Mouse (Mus musculus) kidney, embryonic 16.5 days (tissue): ENCODE measurements at regions not wholly inside any gene's neighbourhood (a gene's known extent, or its start where the extent isn't known, plus 50 kb on each side); places are given as distances from the start of the nearest gene placed in this dataset.
"Not testable (repeated sequence)": the region's sequence is repeated elsewhere in the genome, so short reads cannot be mapped to it uniquely, and the experiment has no call there.

ENCODE experiments used
- ATAC-seq: fragments of 200-750 bp; cut with Nextera tagmentation; 2 replicates; pipeline ENCODE4 v1.8.0; 2017; ENCODE audit warnings: moderate TSS enrichment; ENCODE audit not compliant: low FRiP score, low TSS enrichment
- H3K27ac ChIP-seq: fragments of 300-500 bp; sonication (generic); 2 replicates; pipeline ENCODE4 v1.5.1; 2014; ENCODE audit warnings: low read length
- H3K27me3 ChIP-seq: fragments of 300-500 bp; sonication (generic); 2 replicates; pipeline ENCODE4 v1.6.1; 2014; ENCODE audit warnings: low read length, control low read depth, mixed read lengths; ENCODE audit not compliant: insufficient read depth
- H3K36me3 ChIP-seq: fragments of 300-500 bp; sonication (generic); 2 replicates; pipeline ENCODE4 v1.6.1; 2014; ENCODE audit warnings: low read length, control low read depth, mixed read lengths; ENCODE audit not compliant: insufficient read depth
- H3K4me1 ChIP-seq: fragments of 300-500 bp; sonication (generic); 2 replicates; pipeline ENCODE4 v1.6.1; 2014; ENCODE audit warnings: low read length, control low read depth, mixed read lengths; ENCODE audit not compliant: insufficient read depth
- H3K4me2 ChIP-seq: fragments of 300-500 bp; sonication (generic); replicated peaks from 2 replicates; pipeline ENCODE4 v1.6.1; 2014; ENCODE audit warnings: low read depth, low read length
- H3K4me3 ChIP-seq: fragments of 300-500 bp; sonication (generic); 2 replicates; pipeline ENCODE4 v1.5.1; 2014; ENCODE audit warnings: mild to moderate bottlenecking, low read length
- H3K9ac ChIP-seq: fragments of 300-500 bp; sonication (generic); replicated peaks from 2 replicates; pipeline ENCODE4 v1.6.1; 2014; ENCODE audit warnings: low read length
- H3K9me3 ChIP-seq: fragments of 300-500 bp; sonication (generic); 2 replicates; pipeline ENCODE4 v1.6.1; 2016; ENCODE audit warnings: low read length, control low read depth
- WGBS: fragments of 180-500 bp; shearing (Covaris S2); extraction: QIAGEN DNeasy Blood & Tissue Kit; methylation state at CpG from one replicate; pipeline ENCODE4 v1.1.7; 2014; 5-methylcytosine and 5-hydroxymethylcytosine counted together

GRCm38 (mm10) chr12:39648952-39649351 lies 388.9 kb downstream of the Arl4a start:
- Histone ChIP-seq H3K27me3 (no peaks in the 10 kb centered on the region), H3K36me3 (no peaks in the 10 kb centered on the region), H3K4me2 (no peak overlapping the region), H3K4me3 (no peak overlapping the region), H3K4me1 (no peaks in the 10 kb centered on the region), H3K27ac (no peak overlapping the region), H3K9ac (no peak overlapping the region), H3K9me3 (no peaks in the 10 kb centered on the region)
- ATAC-seq, result no peak

- Histone ChIP-seq H3K4me2 (no peak overlapping the region), H3K27me3 (no peaks in the 10 kb centered on the region), H3K9ac (no peak overlapping the region), H3K9me3 (no peaks in the 10 kb centered on the region), H3K36me3 (no peaks in the 10 kb centered on the region), H3K4me1 (no peaks in the 10 kb centered on the region), H3K4me3 (no peak overlapping the region), H3K27ac (no peak overlapping the region)
- ATAC-seq, result no peak
- WGBS, result 81% methylated on average over 3 of the region's 3 CpGs
These were observed 391.3 kb downstream of the Arl4a start for GRCm38 (mm10) chr12:39646556-39646955.

GRCm38 (mm10) chr12:39645581-39645980 lies 392.2 kb downstream of the Arl4a start:
- H3K36me3 ChIP-seq, result no peaks in the 10 kb centered on the region
- H3K27ac ChIP-seq, result no peak overlapping the region
- no peak overlapping the region for H3K4me3 ChIP-seq
- no peaks in the 10 kb centered on the region for H3K9me3 ChIP-seq
- no peaks in the 10 kb centered on the region for H3K27me3 ChIP-seq
- 72% methylated on average over 4 of the region's 4 CpGs for WGBS
- no peaks in the 10 kb centered on the region for H3K4me1 ChIP-seq
- no peak overlapping the region for H3K4me2 ChIP-seq
- ATAC-seq, result no peak
- H3K9ac ChIP-seq, result no peak overlapping the region

GRCm38 (mm10) chr12:39639246-39639645 lies 398.6 kb downstream of the Arl4a start:
- no peak overlapping the region for H3K4me3 ChIP-seq
- no peak overlapping the region for H3K9ac ChIP-seq
- H3K27ac ChIP-seq, result no peak overlapping the region
- WGBS, result 84% methylated on average over 6 of the region's 6 CpGs
- ATAC-seq, result no peak
- H3K36me3 ChIP-seq, result no peaks in the 10 kb centered on the region
- H3K4me1 ChIP-seq, result no peaks in the 10 kb centered on the region
- H3K27me3 ChIP-seq, result no peaks in the 10 kb centered on the region
- H3K9me3 ChIP-seq, result no peaks in the 10 kb centered on the region
- H3K4me2 ChIP-seq, result no peak overlapping the region

- no peak overlapping the region for H3K4me3 ChIP-seq
- no peaks in the 10 kb centered on the region for H3K36me3 ChIP-seq
- ATAC-seq, result no peak
- H3K27ac ChIP-seq, result no peak overlapping the region
- 49% methylated on average over 4 of the region's 4 CpGs for WGBS
- no peaks in the 10 kb centered on the region for H3K9me3 ChIP-seq
- no peak overlapping the region for H3K4me2 ChIP-seq
- H3K4me1 ChIP-seq, result no peaks in the 10 kb centered on the region
- H3K27me3 ChIP-seq, result no peaks in the 10 kb centered on the region
- no peak overlapping the region for H3K9ac ChIP-seq
These were observed 403.5 kb downstream of the Arl4a start for GRCm38 (mm10) chr12:39634337-39634736.

- H3K9ac ChIP-seq, result no peak overlapping the region
- H3K36me3 ChIP-seq, result no peaks in the 10 kb centered on the region
- H3K4me2 ChIP-seq, result no peak overlapping the region
- no peak for ATAC-seq
- 90% methylated on average over 1 of the region's 1 CpGs for WGBS
- H3K4me3 ChIP-seq, result no peak overlapping the region
- no peaks in the 10 kb centered on the region for H3K27me3 ChIP-seq
- no peaks in the 10 kb centered on the region for H3K4me1 ChIP-seq
- H3K27ac ChIP-seq, result no peak overlapping the region
- no peaks in the 10 kb centered on the region for H3K9me3 ChIP-seq
These were observed 416.6 kb downstream of the Arl4a start for GRCm38 (mm10) chr12:39621266-39621665.

- Histone ChIP-seq H3K27ac (no peak overlapping the region), H3K4me2 (no peak overlapping the region), H3K4me1 (no peaks in the 10 kb centered on the region), H3K9me3 (no peaks in the 10 kb centered on the region), H3K9ac (no peak overlapping the region), H3K36me3 (no peaks in the 10 kb centered on the region), H3K4me3 (no peak overlapping the region), H3K27me3 (no peaks in the 10 kb centered on the region)
- 79% methylated on average over 3 of the region's 3 CpGs for WGBS
- ATAC-seq, result no peak
These were observed 432.5 kb downstream of the Arl4a start for GRCm38 (mm10) chr12:39605289-39605688.

GRCm38 (mm10) chr12:39604723-39605122 lies 433.1 kb downstream of the Arl4a start:
- Histone ChIP-seq H3K4me3 (no peak overlapping the region), H3K4me2 (no peak overlapping the region), H3K9me3 (no peaks in the 10 kb centered on the region), H3K27me3 (no peaks in the 10 kb centered on the region), H3K9ac (no peak overlapping the region), H3K4me1 (no peaks in the 10 kb centered on the region), H3K27ac (no peak overlapping the region), H3K36me3 (no peaks in the 10 kb centered on the region)
- no peak for ATAC-seq
- 84% methylated on average over 4 of the region's 4 CpGs for WGBS

GRCm38 (mm10) chr12:39594726-39595125 lies 443.1 kb downstream of the Arl4a start:
- no peak overlapping the region for H3K4me2 ChIP-seq
- no peak overlapping the region for H3K27ac ChIP-seq
- H3K27me3 ChIP-seq, result no peaks in the 10 kb centered on the region
- ATAC-seq, result no peak
- H3K9ac ChIP-seq, result no peak overlapping the region
- no peaks in the 10 kb centered on the region for H3K9me3 ChIP-seq
- 21% methylated on average over 1 of the region's 1 CpGs for WGBS
- H3K4me1 ChIP-seq, result no peaks in the 10 kb centered on the region
- no peaks in the 10 kb centered on the region for H3K36me3 ChIP-seq
- H3K4me3 ChIP-seq, result no peak overlapping the region

- H3K4me1 ChIP-seq, H3K4me2 ChIP-seq, H3K27ac ChIP-seq, H3K4me3 ChIP-seq, H3K36me3 ChIP-seq, H3K27me3 ChIP-seq, H3K9ac ChIP-seq, H3K9me3 ChIP-seq, ATAC-seq: not testable (repeated sequence)
These were observed 444.0 kb downstream of the Arl4a start for GRCm38 (mm10) chr12:39593781-39594180.
